Mouse (Mus musculus) right cerebral cortex, postnatal 36 days (tissue): ENCODE results near the gene Epha4.

Experiments
- DNase-seq, 2 experiments: peaks; one replicate each; pipeline ENCODE4 v3.0.0; 2022; ENCODE audit warnings: low spot score in 2 of 2, mixed read lengths in 1 of 2

The Epha4 gene

GRCm38 (mm10) chr1:77484766-77485596, 29.9 kb downstream of the Epha4 start:
- DNase-seq: no peak

GRCm38 (mm10) chr1:77475808-77476413, 39.0 kb downstream of the Epha4 start:
- no peak for DNase-seq

GRCm38 (mm10) chr1:77473446-77474376, 41.2 kb downstream of the Epha4 start:
- DNase-seq: no peak

- no peak for DNase-seq
Observed at GRCm38 (mm10) chr1:77472566-77472965, 42.3 kb downstream of the Epha4 start.

- DNase-seq: no peak
Observed at GRCm38 (mm10) chr1:77471447-77471846, 43.4 kb downstream of the Epha4 start.

- no peak for DNase-seq
Observed at GRCm38 (mm10) chr1:77471037-77471436, 43.9 kb downstream of the Epha4 start.

- DNase-seq: no peak
Observed at GRCm38 (mm10) chr1:77468717-77469314, 46.1 kb downstream of the Epha4 start.

- no peak for DNase-seq
Observed at GRCm38 (mm10) chr1:77465524-77465923, 49.4 kb downstream of the Epha4 start.

GRCm38 (mm10) chr1:77464108-77464507, 50.8 kb downstream of the Epha4 start:
- no peak for DNase-seq

GRCm38 (mm10) chr1:77461877-77462615, 52.8 kb downstream of the Epha4 start:
- peak in 1 of 2 experiments; percentile 58 for DNase-seq

- no peak for DNase-seq
Observed at GRCm38 (mm10) chr1:77460831-77461629, 53.9 kb downstream of the Epha4 start.

GRCm38 (mm10) chr1:77458751-77459385, 56.0 kb downstream of the Epha4 start:
- no peak for DNase-seq

- DNase-seq: no peak
Observed at GRCm38 (mm10) chr1:77457446-77457800, 57.5 kb downstream of the Epha4 start.

- DNase-seq: no peak
Observed at GRCm38 (mm10) chr1:77456695-77457445, 58.0 kb downstream of the Epha4 start.

GRCm38 (mm10) chr1:77453811-77454210, 61.1 kb downstream of the Epha4 start:
- no peak for DNase-seq

GRCm38 (mm10) chr1:77452721-77453120, 62.2 kb downstream of the Epha4 start:
- no peak for DNase-seq

GRCm38 (mm10) chr1:77451541-77451940, 63.3 kb downstream of the Epha4 start:
- no peak for DNase-seq

- no peak for DNase-seq
Observed at GRCm38 (mm10) chr1:77450201-77450600, 64.7 kb downstream of the Epha4 start.

GRCm38 (mm10) chr1:77447061-77447614, 67.8 kb downstream of the Epha4 start:
- no peak for DNase-seq
